Mouse (Mus musculus) C2C12 (cell line): ENCODE measurements at regions not wholly inside any gene's neighbourhood (a gene's known extent, or its start where the extent isn't known, plus 50 kb on each side); places are given as distances from the start of the nearest gene placed in this dataset.

Source experiments
- H3K27me3 ChIP-seq: one replicate; pipeline ENCODE4 v1.6.1; 2011; ENCODE audit not compliant: control insufficient read depth, insufficient read depth, insufficient read length
- H3K36me3 ChIP-seq: one replicate; pipeline ENCODE4 v1.6.1; 2011; ENCODE audit not compliant: control insufficient read depth, insufficient read depth
- H3K4me3 ChIP-seq: one replicate; pipeline ENCODE4 v1.5.1; 2011; ENCODE audit warnings: mild to moderate bottlenecking, control low read depth; ENCODE audit not compliant: poor library complexity, insufficient read depth, severe bottlenecking
- H3K79me2 ChIP-seq: one replicate; pipeline ENCODE4 v1.6.1; 2011; ENCODE audit not compliant: control insufficient read depth, insufficient read depth
- H3K79me3 ChIP-seq: one replicate; pipeline ENCODE4 v1.6.1; 2011; ENCODE audit warnings: low read depth, control low read depth
- H3ac ChIP-seq: one replicate; pipeline ENCODE3; 2011; ENCODE audit warnings: low read depth; ENCODE audit not compliant: control insufficient read depth, insufficient read length
- CEBPB ChIP-seq: IDR thresholded peaks from one replicate; pipeline ENCODE4 v1.6.1; 2011; ENCODE audit warnings: low read depth, mild to moderate bottlenecking, control low read depth, moderate library complexity
- CTCF ChIP-seq: IDR thresholded peaks from one replicate; pipeline ENCODE4 v1.5.1; 2011; ENCODE audit not compliant: control insufficient read depth, insufficient read depth, insufficient read length
- FOSL1 ChIP-seq: IDR thresholded peaks from one replicate; pipeline ENCODE4 v1.8.0; 2011; ENCODE audit warnings: mild to moderate bottlenecking, low read length; ENCODE audit not compliant: poor library complexity, insufficient read depth, severe bottlenecking
- MAX ChIP-seq: IDR thresholded peaks from one replicate; pipeline ENCODE4 v1.6.1; 2011; ENCODE audit warnings: mild to moderate bottlenecking, control low read depth
- MYOD1 ChIP-seq: IDR thresholded peaks from one replicate; pipeline ENCODE4 v1.6.1; 2011; ENCODE audit warnings: low read depth; ENCODE audit not compliant: control insufficient read depth, insufficient read length
- MYOG ChIP-seq: IDR thresholded peaks from one replicate; pipeline ENCODE4 v1.6.1; 2011; ENCODE audit not compliant: control insufficient read depth, insufficient read length; ENCODE audit errors: extremely low read depth
- USF1 ChIP-seq: IDR thresholded peaks from one replicate; pipeline ENCODE4 v1.6.1; 2011; ENCODE audit warnings: low read depth, mild to moderate bottlenecking, control low read depth, moderate library complexity

DNA sequence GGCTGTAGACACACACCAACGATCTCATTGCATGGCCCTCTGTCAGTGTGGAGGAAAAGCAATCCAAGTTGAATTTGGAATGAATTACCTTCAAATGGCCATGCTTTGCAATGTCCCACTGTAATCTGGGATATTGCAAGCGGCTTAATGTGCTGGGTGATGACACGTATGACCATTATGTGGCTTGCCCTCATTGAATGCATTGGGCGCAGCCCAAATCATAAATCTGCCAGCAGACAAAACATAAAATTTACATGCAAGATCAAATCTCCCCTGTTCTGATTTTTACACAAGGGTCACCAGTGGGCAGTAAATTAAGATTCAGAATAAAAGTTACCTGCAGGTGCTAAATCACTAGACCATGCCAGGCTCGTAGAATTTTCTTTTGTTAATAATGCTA, 244.9 kb downstream of the Ppp4r2 start:
- Histone ChIP-seq H3K27me3 (no peaks in the 10 kb centered on the region), H3K4me3 (no peak overlapping the region), H3ac (no peak overlapping the region), H3K36me3 (no peaks in the 10 kb centered on the region), H3K79me2 (no peaks in the 10 kb centered on the region), H3K79me3 (no peaks in the 10 kb centered on the region)
- TF ChIP-seq MAX (no peak), CEBPB (no peak), MYOD1 (no peak), CTCF (no peak), FOSL1 (no peak), MYOG (no peak), USF1 (no peak)

DNA sequence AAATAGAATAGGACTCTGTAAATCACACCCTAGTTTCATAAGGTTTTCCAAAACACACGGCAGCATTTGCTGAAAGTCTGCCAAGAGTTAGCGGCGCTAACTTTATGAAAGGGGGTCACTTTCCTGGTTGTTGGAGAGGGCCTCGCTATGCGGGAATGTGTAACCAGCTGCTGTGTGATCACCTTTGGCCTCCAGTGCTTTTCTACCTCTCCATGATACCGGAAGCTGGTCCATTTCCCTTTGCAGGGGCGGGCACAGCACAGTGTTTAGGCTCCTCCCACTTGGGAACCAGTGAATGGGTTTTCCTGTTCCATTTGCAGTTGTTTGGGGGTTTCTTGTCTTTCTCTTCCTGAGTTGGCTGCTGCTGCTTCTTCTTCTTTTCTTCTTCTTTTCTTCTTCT, 250.3 kb downstream of the Ppp4r2 start:
- Histone ChIP-seq H3K79me2 (no peaks in the 10 kb centered on the region), H3K27me3 (no peaks in the 10 kb centered on the region), H3K36me3 (no peaks in the 10 kb centered on the region), H3ac (no peak overlapping the region), H3K4me3 (no peak overlapping the region), H3K79me3 (no peaks in the 10 kb centered on the region)
- TF ChIP-seq CTCF (no peak), MYOD1 (no peak), MYOG (no peak), USF1 (no peak), CEBPB (no peak), MAX (no peak), FOSL1 (no peak)

DNA sequence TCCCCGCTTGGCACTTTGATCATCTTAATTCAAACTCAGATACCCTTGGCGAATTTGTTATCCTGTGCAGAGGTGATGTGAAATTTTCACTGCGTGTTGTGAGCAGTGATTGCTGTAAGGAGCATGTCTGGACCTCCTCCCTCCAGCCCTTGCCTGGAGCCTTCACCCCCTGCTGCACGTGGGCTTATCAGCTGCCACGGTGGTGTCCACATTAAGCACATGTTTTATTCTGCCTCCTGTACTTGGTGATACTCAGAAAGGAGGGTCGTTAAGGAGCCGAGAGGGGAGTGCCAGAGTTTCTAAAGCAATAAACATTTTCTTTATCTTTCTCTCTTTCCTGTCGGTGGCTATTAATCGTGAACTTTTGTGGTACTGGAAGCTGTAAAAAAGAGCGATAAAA, 258.8 kb downstream of the Ppp4r2 start:
- H3K4me3 ChIP-seq = no peak overlapping the region
- H3ac ChIP-seq = no peak overlapping the region
- H3K79me2 ChIP-seq = no peaks in the 10 kb centered on the region
- H3K36me3 ChIP-seq = no peaks in the 10 kb centered on the region
- H3K27me3 ChIP-seq = peaks cover 14% of the 10 kb centered on the region
- H3K79me3 ChIP-seq = no peaks in the 10 kb centered on the region
- TF ChIP-seq FOSL1 = no peak
- TF ChIP-seq MYOG = no peak
- TF ChIP-seq MYOD1 = no peak
- TF ChIP-seq MAX = no peak
- TF ChIP-seq CTCF = no peak
- no peak for TF ChIP-seq CEBPB
- no peak for TF ChIP-seq USF1
